Mouse (Mus musculus) kidney, embryonic 14.5 days (tissue): ENCODE results near the gene Snx29. TPM values are rescaled to one million over a fixed set of nuclear protein-coding genes. Genes with fewer than 3 reads are reported as not detected.
"Not testable (repeated sequence)": the region's sequence is repeated elsewhere in the genome, so short reads cannot be mapped to it uniquely, and the experiment has no call there.

ENCODE experiments used
- ATAC-seq: fragments of 200-750 bp; cut with Nextera tagmentation; 2 replicates; pipeline ENCODE4 v1.8.0; 2017; ENCODE audit warnings: moderate number of reproducible peaks, mild to moderate bottlenecking, moderate TSS enrichment, moderate library complexity; ENCODE audit not compliant: low FRiP score, low TSS enrichment
- H3K27ac ChIP-seq: fragments of 300-500 bp; sonication (generic); 2 replicates; pipeline ENCODE4 v1.5.1; 2014; ENCODE audit warnings: low read depth, mild to moderate bottlenecking, low read length, moderate library complexity, mixed read lengths
- H3K27me3 ChIP-seq: fragments of 300-500 bp; sonication (generic); 2 replicates; pipeline ENCODE4 v1.6.1; 2014; ENCODE audit warnings: mild to moderate bottlenecking, low read length; ENCODE audit not compliant: control insufficient read depth, insufficient read depth
- H3K36me3 ChIP-seq: fragments of 300-500 bp; sonication (generic); 2 replicates; pipeline ENCODE4 v1.6.1; 2014; ENCODE audit warnings: low read length, mixed read lengths; ENCODE audit not compliant: control insufficient read depth, insufficient read depth
- H3K4me1 ChIP-seq: fragments of 300-500 bp; sonication (generic); 2 replicates; pipeline ENCODE4 v1.6.1; 2014; ENCODE audit warnings: low read length, mixed read lengths; ENCODE audit not compliant: control insufficient read depth, insufficient read depth
- H3K4me2 ChIP-seq: fragments of 300-500 bp; sonication (generic); replicated peaks from 2 replicates; pipeline ENCODE4 v1.6.1; 2014; ENCODE audit warnings: low read depth, mild to moderate bottlenecking, low read length
- H3K4me3 ChIP-seq: fragments of 300-500 bp; sonication (generic); 2 replicates; pipeline ENCODE4 v1.5.1; 2014; ENCODE audit warnings: mild to moderate bottlenecking, low read length
- H3K9ac ChIP-seq: fragments of 300-500 bp; sonication (generic); 2 replicates; pipeline ENCODE4 v1.6.1; 2014; ENCODE audit warnings: low read depth, mild to moderate bottlenecking, low read length, moderate library complexity
- H3K9me3 ChIP-seq: fragments of 300-500 bp; sonication (generic); 2 replicates; pipeline ENCODE4 v1.6.1; 2016; ENCODE audit warnings: low read length; ENCODE audit not compliant: control insufficient read depth
- WGBS: fragments of 180-500 bp; shearing (Covaris S2); extraction: QIAGEN DNeasy Blood & Tissue Kit; methylation state at CpG from one replicate; pipeline ENCODE4 v1.1.7; 2014; 5-methylcytosine and 5-hydroxymethylcytosine counted together
- polyA plus RNA-seq: library from polyadenylated mRNA; unstranded; fragments of >200 nt; fragmentation: Nextera tagmentation; extraction: Ambion mirVana; gene quantifications from 2 replicates; pipeline ENCODE4 v1.2.1, GENCODE M21; 2014

Snx29 gene
- polyA plus RNA-seq, result 8.6 and 17.7 TPM in 2 replicates

DNA sequence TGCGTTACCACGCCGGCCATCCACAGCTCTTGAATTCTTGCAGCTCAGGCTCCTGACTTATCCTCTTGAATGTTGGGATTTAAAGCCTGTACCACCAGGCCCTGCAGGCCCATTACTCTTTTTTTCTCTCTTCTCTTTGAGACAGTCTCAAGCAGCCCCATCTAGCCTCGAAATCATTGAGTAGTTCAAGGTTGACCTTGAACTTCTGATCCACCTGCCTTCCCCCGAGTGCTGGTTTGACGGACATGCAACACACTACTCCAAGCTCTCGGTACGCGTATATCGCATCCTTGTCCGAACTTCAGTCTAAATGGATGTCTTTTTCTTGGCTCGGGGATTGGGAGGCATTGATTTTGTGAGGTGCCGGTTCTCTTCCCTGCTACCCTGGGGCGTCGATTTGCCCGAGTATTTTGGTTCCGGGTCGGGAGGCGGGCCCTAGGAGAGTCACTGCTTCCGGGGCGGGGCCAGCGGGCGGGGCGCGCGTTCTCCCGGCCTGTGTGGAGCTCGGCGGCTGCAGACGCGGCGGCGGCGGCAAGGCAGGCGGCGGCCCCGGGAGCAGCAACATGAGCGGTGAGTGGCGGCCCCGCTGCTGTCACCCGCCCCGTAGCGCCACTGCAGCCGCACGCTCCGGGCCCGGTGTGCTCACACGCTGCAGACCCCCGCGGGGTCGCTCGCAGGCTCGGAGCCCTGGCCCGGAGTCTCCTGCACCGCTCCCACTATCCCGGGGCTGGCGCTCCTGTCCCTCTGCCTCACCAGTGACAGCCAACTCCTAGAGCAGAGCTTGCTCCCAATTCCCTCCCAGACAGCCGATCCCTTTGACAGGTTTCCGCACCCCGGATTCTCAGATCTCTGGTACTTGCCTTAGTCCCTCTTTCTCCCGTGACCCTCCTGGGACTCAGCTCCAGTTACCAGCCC is at the start of gene Snx29:
Gene Snx29 (plus strand): TSS at position 500 of the 915 bp plus-strand sequence.
- Histone ChIP-seq H3K4me1 (peaks cover 4% of the 10 kb centered on the region; the same call in 1 of the 2 replicates), H3K9ac (peak within 1 kb of the TSS; percentile 86), H3K27ac (peak within 1 kb of the TSS; percentile 76), H3K4me3 (peak within 1 kb of the TSS; percentile 84), H3K27me3 (no peaks in the 10 kb centered on the region), H3K9me3 (no peaks in the 10 kb centered on the region), H3K4me2 (peak within 1 kb of the TSS; percentile 82), H3K36me3 (no peaks in the 10 kb centered on the region)
- 4% methylated on average over 59 of the region's 61 CpGs for WGBS
- ATAC-seq, result peak; percentile 98

- Histone ChIP-seq H3K9me3 (no peaks in the 10 kb centered on the region), H3K27me3 (no peaks in the 10 kb centered on the region), H3K27ac (no peak overlapping the region), H3K9ac (no peak overlapping the region), H3K36me3 (no peaks in the 10 kb centered on the region), H3K4me1 (no peaks in the 10 kb centered on the region), H3K4me3 (no peak overlapping the region), H3K4me2 (no peak overlapping the region)
- 57% methylated on average over 3 of the region's 3 CpGs for WGBS
- ATAC-seq, result no peak
Measured at GRCm38 (mm10) chr16:11276888-11277287, 45.8 kb upstream of the Snx29 start.

- Histone ChIP-seq H3K4me1 (no peaks in the 10 kb centered on the region), H3K27me3 (no peaks in the 10 kb centered on the region), H3K9me3 (no peaks in the 10 kb centered on the region), H3K4me2 (no peak overlapping the region), H3K9ac (no peak overlapping the region), H3K36me3 (no peaks in the 10 kb centered on the region), H3K27ac (no peak overlapping the region), H3K4me3 (no peak overlapping the region)
- no peak for ATAC-seq
- WGBS, result 81% methylated on average over 6 of the region's 6 CpGs
Measured at GRCm38 (mm10) chr16:11278778-11279177, 43.9 kb upstream of the Snx29 start.

DNA sequence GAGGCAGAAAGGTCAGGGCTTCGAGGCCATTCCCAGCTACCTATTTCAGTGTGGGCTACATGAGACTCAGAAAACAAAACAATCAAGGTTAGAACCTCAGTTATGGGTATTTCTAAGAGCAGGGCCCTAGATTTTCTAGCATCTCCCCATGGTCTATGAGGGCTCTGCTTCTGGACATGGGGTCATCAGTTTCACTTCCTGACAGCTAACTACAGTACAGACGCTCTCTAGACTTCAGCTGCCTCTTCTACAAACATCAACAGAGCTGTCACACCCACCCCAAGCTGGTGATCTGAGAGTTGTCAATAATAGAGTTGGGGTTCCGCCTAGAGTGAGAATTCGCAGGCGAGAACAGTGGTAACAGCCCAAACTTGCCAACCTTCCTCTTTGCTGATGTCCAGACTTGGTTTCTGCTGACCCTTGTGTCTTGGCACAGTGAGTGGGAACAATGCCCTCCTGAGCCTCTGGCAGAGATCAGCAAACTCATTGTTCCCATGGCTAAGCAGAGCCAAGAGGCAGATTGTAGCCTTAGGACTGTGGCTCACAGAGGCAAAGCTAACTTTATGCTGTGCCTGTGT is 40.0 kb upstream of the Snx29 start:
- no peaks in the 10 kb centered on the region for H3K36me3 ChIP-seq
- no peak for ATAC-seq
- 83% methylated on average over 5 of the region's 5 CpGs for WGBS

GRCm38 (mm10) chr16:11284881-11285280 is 37.8 kb upstream of the Snx29 start:
- H3K9ac ChIP-seq, result no peak overlapping the region

More for the DNA sequence above, 40.0 kb upstream of the Snx29 start:
- no peaks in the 10 kb centered on the region for H3K9me3 ChIP-seq
- H3K4me2 ChIP-seq, result no peak overlapping the region
- H3K27me3 ChIP-seq, result no peaks in the 10 kb centered on the region
- H3K27ac ChIP-seq, result no peak overlapping the region
- H3K4me1 ChIP-seq, result no peaks in the 10 kb centered on the region
- no peak overlapping the region for H3K4me3 ChIP-seq
- H3K9ac ChIP-seq, result no peak overlapping the region

DNA sequence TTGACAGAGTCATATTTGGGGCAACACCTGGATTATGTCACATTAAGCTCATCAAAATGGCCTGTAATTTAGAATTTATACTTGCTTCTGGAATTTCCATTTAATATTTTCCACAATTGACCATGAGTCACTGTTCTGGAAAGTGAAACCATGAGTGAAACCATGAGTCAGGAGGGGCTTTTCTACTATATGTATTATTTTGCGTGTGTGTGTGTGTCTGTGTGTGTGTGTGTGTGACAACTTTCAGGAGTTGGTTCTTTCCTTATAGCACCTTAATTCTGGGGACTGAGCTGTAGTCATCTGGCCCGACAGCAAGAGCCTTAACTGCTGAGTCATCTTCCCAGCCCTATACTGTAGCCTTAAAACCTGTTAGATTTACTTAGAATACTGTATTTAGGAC is 36.8 kb upstream of the Snx29 start:
- H3K27ac ChIP-seq, result no peak overlapping the region
- no peak overlapping the region for H3K4me3 ChIP-seq
- peaks cover 9% of the 10 kb centered on the region for H3K9me3 ChIP-seq
- no peaks in the 10 kb centered on the region for H3K36me3 ChIP-seq
- H3K4me1 ChIP-seq, result no peaks in the 10 kb centered on the region
- no peaks in the 10 kb centered on the region for H3K27me3 ChIP-seq
- no peak for ATAC-seq
- H3K9ac ChIP-seq, result no peak overlapping the region
- H3K4me2 ChIP-seq, result no peak overlapping the region
- 87% methylated on average over 2 of the region's 2 CpGs for WGBS

More at GRCm38 (mm10) chr16:11284881-11285280, 37.8 kb upstream of the Snx29 start:
- no peak overlapping the region for H3K4me2 ChIP-seq
- WGBS, result 82% methylated on average over 2 of the region's 2 CpGs
- no peaks in the 10 kb centered on the region for H3K4me1 ChIP-seq
- H3K36me3 ChIP-seq, result no peaks in the 10 kb centered on the region
- no peaks in the 10 kb centered on the region for H3K27me3 ChIP-seq
- no peak overlapping the region for H3K27ac ChIP-seq
- no peak overlapping the region for H3K4me3 ChIP-seq
- H3K9me3 ChIP-seq, result peaks cover 8% of the 10 kb centered on the region
- ATAC-seq, result no peak

- H3K4me2 ChIP-seq, H3K9ac ChIP-seq, H3K4me3 ChIP-seq, H3K27me3 ChIP-seq, H3K27ac ChIP-seq, H3K4me1 ChIP-seq, H3K9me3 ChIP-seq, ATAC-seq, H3K36me3 ChIP-seq: not testable (repeated sequence)
- 89% methylated on average over 7 of the region's 8 CpGs for WGBS
Measured at GRCm38 (mm10) chr16:11288873-11289272, 33.8 kb upstream of the Snx29 start.

DNA sequence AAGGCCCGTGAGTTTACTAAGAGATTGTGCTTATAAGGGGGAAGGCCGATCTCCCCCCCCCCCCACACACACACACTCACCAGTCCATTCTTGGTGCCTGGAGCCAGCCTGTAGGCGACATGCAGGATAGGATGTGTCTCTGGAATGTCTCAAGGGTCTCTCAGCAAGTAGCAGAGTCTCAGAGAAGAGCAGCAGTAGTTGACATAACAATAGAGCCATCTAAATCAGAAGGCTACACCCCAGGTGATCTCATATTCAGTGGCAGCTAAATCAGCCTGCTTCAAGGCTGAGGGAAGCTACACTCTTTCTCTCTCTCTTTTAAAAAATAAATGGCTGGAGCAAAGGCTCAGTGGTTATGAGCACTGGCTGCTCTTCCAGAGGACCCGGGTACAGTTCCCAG is 27.1 kb upstream of the Snx29 start:
- 78% methylated on average over 4 of the region's 4 CpGs for WGBS
- H3K27me3 ChIP-seq, H3K9me3 ChIP-seq, H3K4me3 ChIP-seq, H3K9ac ChIP-seq, H3K4me1 ChIP-seq, H3K4me2 ChIP-seq, H3K36me3 ChIP-seq, H3K27ac ChIP-seq, ATAC-seq: not testable (repeated sequence)

DNA sequence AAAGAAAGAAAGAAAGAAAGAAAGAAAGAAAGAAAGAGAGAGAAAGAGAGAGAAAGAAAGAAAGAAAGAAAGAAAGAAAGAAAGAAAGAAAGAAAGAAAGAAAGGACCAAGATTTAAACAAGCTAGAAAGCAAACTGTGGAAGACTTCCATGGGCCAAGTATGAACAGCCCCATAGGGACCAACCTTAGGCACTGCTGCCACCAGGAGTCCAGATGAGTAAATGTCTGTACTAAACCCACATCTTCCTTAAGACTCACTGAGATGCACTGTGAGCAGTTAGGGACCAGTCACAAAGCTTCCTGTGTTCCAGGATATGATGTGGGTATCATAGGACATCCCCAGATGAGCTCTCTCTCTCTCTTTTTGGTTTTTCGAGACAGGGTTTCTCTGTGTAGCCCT is 25.0 kb upstream of the Snx29 start:
- H3K4me3 ChIP-seq, H3K36me3 ChIP-seq, H3K27me3 ChIP-seq, H3K4me1 ChIP-seq, ATAC-seq, H3K9me3 ChIP-seq, H3K4me2 ChIP-seq, H3K27ac ChIP-seq, H3K9ac ChIP-seq: not testable (repeated sequence)
- WGBS, result 75% methylated on average over 1 of the region's 1 CpGs
